ENCODE assay signal across 16 mouse cellular contexts in genomic region chr2:172390341-172390740, GRCm38 (mm10).
"Had no signal": no experiment of that assay in that cellular context is flagged by ENCODE, and none has a peak within 500 bp of the region (broad histone marks: within the 10 kb centered on the region; RNA-seq: fewer than 3 reads in every experiment).

No protein-coding gene starts in this region.

- H3K36me3 ChIP-seq: limb, embryonic 10.5 days; liver, embryonic 15.5 days; midbrain, embryonic 15.5 days; neural tube, embryonic 13.5 days had no signal

- H3K4me2 ChIP-seq: liver, embryonic 11.5 days; liver, embryonic 15.5 days; midbrain, embryonic 11.5 days; midbrain, embryonic 15.5 days; neural tube, embryonic 13.5 days had no signal

- H3K9me3 ChIP-seq: limb, embryonic 10.5 days; liver, embryonic 15.5 days; midbrain, embryonic 15.5 days; neural tube, embryonic 13.5 days had no signal

- H3K27ac ChIP-seq: layer of hippocampus, adult 2 months; limb, embryonic 10.5 days; liver, embryonic 15.5 days; midbrain, embryonic 15.5 days; neural tube, embryonic 13.5 days had no signal

- H3K9ac ChIP-seq: liver, embryonic 15.5 days; midbrain, embryonic 15.5 days; neural tube, embryonic 13.5 days had no signal

- DNase-seq: kidney, adult 8-10 months; kidney, postnatal 10 days; kidney, postnatal 4 days; lung, adult 2 months; lung, postnatal 36 days; right cerebral cortex, postnatal 14 days had no signal

- H3K27me3 ChIP-seq: liver, embryonic 15.5 days; midbrain, embryonic 15.5 days; neural tube, embryonic 13.5 days had no signal

- H3K4me3 ChIP-seq: layer of hippocampus, adult 2 months; limb, embryonic 10.5 days; liver, embryonic 15.5 days; midbrain, embryonic 15.5 days; neural tube, embryonic 13.5 days had no signal

- H3K4me1 ChIP-seq: midbrain, embryonic 15.5 days had no signal

- ATAC-seq: inflammation-experienced regulatory T-cells, adult 6 months; intestine, postnatal 0 days; lung, postnatal 0 days; midbrain, embryonic 15.5 days had no signal
